Mouse (Mus musculus) heart, adult 8-10 months (tissue): Measurements from ENCODE around the gene Zfp316. TPM values are rescaled to one million over a fixed set of nuclear protein-coding genes. Genes with fewer than 3 reads are reported as not detected.

Experiments
- DNase-seq: peaks from one replicate; pipeline ENCODE4 v3.0.0; 2022; ENCODE audit warnings: low spot score
- total RNA-seq, 4 experiments: library from RNA; stranded (reverse); gene quantifications; 2 replicates each; pipeline ENCODE4 v1.2.4; 2022

The Zfp316 gene
- total RNA-seq, 4 experiments from 2014 or later, result 5.1 to 6.4 (median 5.5) TPM

DNA sequence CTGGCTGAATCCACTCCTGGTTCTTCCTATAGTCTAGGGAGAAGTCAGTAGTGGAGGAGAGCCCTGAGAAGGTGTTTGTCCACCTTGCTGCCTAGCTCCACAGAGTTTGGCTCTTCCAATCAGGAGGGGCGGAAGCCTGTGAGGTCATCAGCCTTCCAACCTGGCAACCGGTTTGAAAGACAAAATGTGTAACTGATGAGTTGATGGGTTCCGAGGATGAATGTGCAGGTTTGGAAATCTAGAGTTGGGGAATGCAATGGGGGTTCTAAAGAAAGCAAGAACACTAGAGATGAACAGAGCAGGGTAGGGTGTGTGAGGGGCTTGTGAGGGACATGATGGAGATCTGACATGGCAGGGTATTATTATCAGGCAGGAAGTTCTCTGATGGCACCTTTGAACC lies 43.0 kb downstream of the Zfp316 start, which contains the start of gene Spdye4a:
Spdye4a (minus strand) TSS at position 101 of the 400 bp plus-strand sequence.
- DNase-seq, result no peak

DNA sequence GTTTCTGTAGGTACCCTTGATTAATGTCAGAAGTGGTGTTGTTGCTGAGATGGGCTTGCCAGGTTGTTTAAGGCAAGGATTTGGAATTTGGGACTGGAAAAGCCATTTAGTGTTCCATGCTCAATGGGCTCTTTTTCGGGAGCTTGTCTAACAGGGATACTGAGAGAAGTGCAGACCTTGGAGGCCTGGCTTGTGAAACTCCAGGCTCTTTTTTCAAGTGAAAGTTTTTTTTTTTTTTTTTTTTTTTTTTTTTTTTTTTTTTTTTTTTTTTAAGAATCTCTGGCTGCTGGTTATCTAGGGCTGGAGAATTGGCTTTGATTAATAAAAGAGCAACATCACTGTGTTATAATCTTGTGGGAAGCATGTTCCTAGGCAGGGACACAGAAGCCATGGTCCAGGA lies 47.5 kb downstream of the Zfp316 start:
- no peak for DNase-seq

DNA sequence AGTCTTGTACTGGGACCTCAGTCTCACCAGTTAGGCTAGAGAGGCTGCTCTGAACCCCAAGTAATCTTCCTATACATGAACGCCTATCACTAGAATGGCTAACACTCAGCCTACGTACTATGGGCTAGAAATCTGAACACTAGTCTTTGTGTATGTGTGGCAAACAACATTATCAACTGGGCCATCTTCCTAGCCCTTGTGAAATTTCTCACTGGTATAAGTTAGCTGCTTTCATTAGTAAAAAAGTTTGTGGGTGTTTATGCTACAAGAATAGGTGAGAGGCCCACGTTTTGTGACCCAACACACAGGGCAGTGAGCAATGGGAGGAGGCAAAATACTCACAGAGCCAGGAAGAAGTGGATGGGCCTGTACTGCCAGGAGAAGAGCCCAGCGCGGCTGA lies 48.8 kb downstream of the Zfp316 start:
- DNase-seq, result no peak

DNA sequence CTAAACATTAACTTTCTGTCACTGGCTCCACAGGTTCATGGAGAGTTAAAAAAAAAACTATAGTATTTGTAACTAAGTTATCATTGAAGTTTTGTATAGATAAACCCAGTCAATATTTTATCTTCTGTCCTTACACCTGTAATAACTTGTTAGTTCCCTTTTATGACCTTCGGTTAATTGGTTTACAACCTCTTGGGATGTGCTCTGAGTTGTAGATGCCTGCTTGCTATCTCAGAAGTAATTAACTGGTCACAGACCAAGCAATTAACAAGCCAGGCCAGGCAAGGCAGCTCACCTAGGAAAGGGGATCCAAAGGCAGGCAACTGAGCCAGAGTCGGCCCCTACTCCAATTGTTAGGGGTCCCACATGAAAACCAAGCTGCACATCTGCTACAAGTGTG lies 56.0 kb downstream of the Zfp316 start:
- no peak for DNase-seq

DNA sequence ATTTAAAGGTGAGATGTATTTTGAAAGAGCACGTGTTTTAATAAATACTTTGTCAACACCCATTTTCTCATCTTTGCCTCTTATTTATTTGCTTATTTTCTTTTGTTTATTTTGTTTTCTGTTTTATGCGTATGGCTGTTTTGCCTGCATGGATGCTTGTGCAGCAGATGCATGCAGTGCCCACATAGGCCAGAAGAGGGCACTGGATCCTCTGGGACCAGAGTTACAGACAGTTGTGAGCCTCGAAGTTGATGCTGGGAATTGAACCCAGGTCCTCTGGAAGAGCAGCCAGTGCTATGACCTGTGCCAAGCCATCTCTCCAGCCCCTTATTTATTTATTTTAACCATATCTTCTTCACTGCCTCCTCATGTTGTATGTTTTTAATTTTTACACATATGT lies 64.8 kb downstream of the Zfp316 start:
- no peak for DNase-seq

Other genes starting within 250 kb of the Zfp316 start
- 10 to 100 TPM; 22.2 to 24.3 (median 24.0) TPM for gene Rnf216, start 157.0 kb downstream of the Zfp316 start, total RNA-seq
- not detected for gene Olfr718-ps1, start 122.4 kb downstream of the Zfp316 start, total RNA-seq
- gene Rbak, start 89.2 kb downstream of the Zfp316 start, total RNA-seq, result 1 to 10 TPM; 3.2 to 4.6 (median 4.0) TPM
- gene Spdye4b, start 89.0 kb downstream of the Zfp316 start, total RNA-seq, result not detected
- gene Spdye4a, start 43.1 kb downstream of the Zfp316 start, total RNA-seq, result not detected
- 1 to 10 TPM; 8.7 to 9.6 (median 9.2) TPM for gene Zfp12, start 34.9 kb downstream of the Zfp316 start, total RNA-seq
- under 1 TPM in 1 of 4 experiments, not detected in 3; 0.12 TPM for gene Zfp853, start 23.6 kb upstream of the Zfp316 start, total RNA-seq
- 10 to 100 TPM; 13.4 to 20.7 (median 16.7) TPM for gene E130309D02Rik, start 45.3 kb upstream of the Zfp316 start, total RNA-seq
- gene Zdhhc4, start 59.2 kb upstream of the Zfp316 start, total RNA-seq, result 10 to 100 TPM; 21.0 to 32.2 (median 28.6) TPM
- not detected for gene Grid2ip, start 87.3 kb upstream of the Zfp316 start, total RNA-seq
- 10 to 100 TPM; 45.0 to 54.2 (median 49.3) TPM for gene Kdelr2, start 133.8 kb upstream of the Zfp316 start, total RNA-seq
- 1 to 10 TPM; 8.1 to 9.3 (median 8.8) TPM for gene Daglb, start 194.6 kb upstream of the Zfp316 start, total RNA-seq